Mouse (Mus musculus): ENCODE measurements around the gene 1600014C23Rik. TPM values are rescaled to one million over a fixed set of nuclear protein-coding genes. Genes with fewer than 3 reads are reported as not detected.

The 1600014C23Rik gene
- total RNA-seq, 1 experiment: not detected

GRCm38 (mm10) chr17:45772566-45772965 is 38.9 kb upstream of the 1600014C23Rik start:
- TF ChIP-seq ZNF384 (IDR thresholded peaks at IDR 0.05; ENCODE audit: low read depth, low read length): no peak
- no peak for TF ChIP-seq MAFK (IDR thresholded peaks at IDR 0.05; ENCODE audit: insufficient read depth, low read depth, low read length)
- TF ChIP-seq ZC3H11A (IDR thresholded peaks at IDR 0.05; ENCODE audit: borderline replicate concordance, low read depth, low read length): no peak
- no peak for TF ChIP-seq CHD2 (IDR thresholded peaks at IDR 0.05; ENCODE audit: low read depth, low read length)
- TF ChIP-seq HCFC1 (IDR thresholded peaks at IDR 0.05; ENCODE audit: borderline replicate concordance, insufficient read depth, low read length): no peak
- H3K27ac ChIP-seq (ENCODE audit: insufficient read depth, low read depth, low read length, poor library complexity, severe bottlenecking): peak overlapping the region; percentile 30; the same call in 1 of the 2 replicates
- H3K9ac ChIP-seq (ENCODE audit: insufficient read depth, low read depth, low read length, poor library complexity, severe bottlenecking): no peak overlapping the region
- no peaks in the 10 kb centered on the region for H3K36me3 ChIP-seq (ENCODE audit: control insufficient read depth, insufficient read depth, low read length, poor library complexity, severe bottlenecking)
- no peak overlapping the region for H3K4me3 ChIP-seq (ENCODE audit: insufficient read depth in 1 of 2, low read depth in 1 of 2, low read length in 2 of 2, poor library complexity in 1 of 2, severe bottlenecking in 1 of 2)
- in situ Hi-C loops (cut with MboI; ENCODE audit: low sequenced_read_pairs in 2 of 2, unreplicated experiment in 2 of 2): no loop called here
- H3K9me3 ChIP-seq (ENCODE audit: control insufficient read depth, insufficient read depth, low read depth, low read length): no peaks in the 10 kb centered on the region
- peaks cover 3 to 8% of the 10 kb centered on the region in 2 experiments; a peak in 3 of 4 replicates for H3K4me1 ChIP-seq (ENCODE audit: control insufficient read depth in 2 of 2, insufficient read depth in 2 of 2, low read length in 2 of 2, poor library complexity in 1 of 2)
- DNase-seq (ENCODE audit: low read depth, low spot score): no peak

DNA sequence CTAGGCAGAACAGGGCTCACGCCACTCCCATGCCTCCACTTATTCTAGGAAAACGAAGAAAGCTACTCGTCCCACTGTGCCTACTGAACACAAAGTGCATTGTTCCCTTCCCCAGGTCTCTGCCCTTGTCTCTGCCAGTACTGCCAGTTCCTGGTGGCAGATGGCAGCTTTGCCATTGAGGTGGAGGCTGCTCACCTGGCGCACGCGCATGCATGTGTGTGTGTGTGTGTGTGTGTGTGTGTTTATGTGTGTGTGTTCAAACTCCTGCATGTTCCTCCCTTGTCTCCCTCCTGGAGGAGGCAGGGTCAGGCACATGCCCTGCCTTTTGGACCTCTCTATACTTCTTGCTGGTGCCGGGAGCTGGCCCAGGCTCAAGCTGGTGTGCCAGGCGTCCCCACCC is 38.5 kb upstream of the 1600014C23Rik start:
- in situ Hi-C loops (cut with MboI; ENCODE audit: low sequenced_read_pairs in 2 of 2, unreplicated experiment in 2 of 2): no loop called here
- H3K27ac ChIP-seq (ENCODE audit: insufficient read depth, low read depth, low read length, poor library complexity, severe bottlenecking): no peak overlapping the region
- peaks cover 6 to 8% of the 10 kb centered on the region in 2 experiments; a peak in 3 of 4 replicates for H3K4me1 ChIP-seq (ENCODE audit: control insufficient read depth in 2 of 2, insufficient read depth in 2 of 2, low read length in 2 of 2, poor library complexity in 1 of 2)

DNA sequence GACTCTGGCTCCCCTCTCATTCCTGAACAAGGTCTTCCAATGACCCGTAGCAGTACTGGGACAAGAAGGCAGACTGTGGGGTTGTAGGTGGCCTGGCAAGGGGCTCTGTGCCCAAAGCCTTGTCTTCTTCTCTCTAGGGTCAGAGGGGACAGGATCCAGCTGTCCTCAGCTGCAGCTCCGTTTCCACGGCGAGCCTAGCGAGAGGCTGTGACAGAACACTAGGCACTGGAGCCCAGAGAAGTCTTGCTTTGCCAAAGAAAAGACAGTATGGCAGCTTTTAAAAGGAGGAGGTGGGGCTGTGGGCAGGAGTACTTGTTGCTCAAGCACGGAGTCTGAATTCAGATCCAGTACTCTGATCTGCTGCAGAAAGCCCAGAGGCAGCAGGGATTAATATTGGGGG is 36.8 kb upstream of the 1600014C23Rik start:
- no peak for DNase-seq (ENCODE audit: low read depth, low spot score)
- Histone ChIP-seq H3K9me3 (ENCODE audit: control insufficient read depth, insufficient read depth, low read depth, low read length) (no peaks in the 10 kb centered on the region), H3K9ac (ENCODE audit: insufficient read depth, low read depth, low read length, poor library complexity, severe bottlenecking) (no peak overlapping the region), H3K27ac (ENCODE audit: insufficient read depth, low read depth, low read length, poor library complexity, severe bottlenecking) (no peak overlapping the region), H3K36me3 (ENCODE audit: control insufficient read depth, insufficient read depth, low read length, poor library complexity, severe bottlenecking) (no peaks in the 10 kb centered on the region), H3K4me3 (ENCODE audit: insufficient read depth in 1 of 2, low read depth in 1 of 2, low read length in 2 of 2, poor library complexity in 1 of 2, severe bottlenecking in 1 of 2) (no peak overlapping the region), H3K4me1 (ENCODE audit: control insufficient read depth in 2 of 2, insufficient read depth in 2 of 2, low read length in 2 of 2, poor library complexity in 1 of 2) (peaks cover 11 to 20% of the 10 kb centered on the region in 2 experiments)
- in situ Hi-C loops (cut with MboI; ENCODE audit: low sequenced_read_pairs in 2 of 2, unreplicated experiment in 2 of 2): no loop called here
- TF ChIP-seq MAFK (IDR thresholded peaks at IDR 0.05; ENCODE audit: insufficient read depth, low read depth, low read length) (no peak), ZC3H11A (IDR thresholded peaks at IDR 0.05; ENCODE audit: borderline replicate concordance, low read depth, low read length) (no peak), CHD2 (IDR thresholded peaks at IDR 0.05; ENCODE audit: low read depth, low read length) (no peak), HCFC1 (IDR thresholded peaks at IDR 0.05; ENCODE audit: borderline replicate concordance, insufficient read depth, low read length) (no peak), ZNF384 (IDR thresholded peaks at IDR 0.05; ENCODE audit: low read depth, low read length) (no peak)

More for the DNA sequence above, 38.5 kb upstream of the 1600014C23Rik start:
- DNase-seq (ENCODE audit: low read depth, low spot score): no peak
- TF ChIP-seq ZC3H11A (IDR thresholded peaks at IDR 0.05; ENCODE audit: borderline replicate concordance, low read depth, low read length) (no peak), HCFC1 (IDR thresholded peaks at IDR 0.05; ENCODE audit: borderline replicate concordance, insufficient read depth, low read length) (no peak), CHD2 (IDR thresholded peaks at IDR 0.05; ENCODE audit: low read depth, low read length) (no peak), ZNF384 (IDR thresholded peaks at IDR 0.05; ENCODE audit: low read depth, low read length) (no peak), MAFK (IDR thresholded peaks at IDR 0.05; ENCODE audit: insufficient read depth, low read depth, low read length) (no peak)
- H3K9ac ChIP-seq (ENCODE audit: insufficient read depth, low read depth, low read length, poor library complexity, severe bottlenecking): no peak overlapping the region
- H3K36me3 ChIP-seq (ENCODE audit: control insufficient read depth, insufficient read depth, low read length, poor library complexity, severe bottlenecking): no peaks in the 10 kb centered on the region
- H3K4me3 ChIP-seq (ENCODE audit: insufficient read depth in 1 of 2, low read depth in 1 of 2, low read length in 2 of 2, poor library complexity in 1 of 2, severe bottlenecking in 1 of 2): no peak overlapping the region
- no peaks in the 10 kb centered on the region for H3K9me3 ChIP-seq (ENCODE audit: control insufficient read depth, insufficient read depth, low read depth, low read length)

DNA sequence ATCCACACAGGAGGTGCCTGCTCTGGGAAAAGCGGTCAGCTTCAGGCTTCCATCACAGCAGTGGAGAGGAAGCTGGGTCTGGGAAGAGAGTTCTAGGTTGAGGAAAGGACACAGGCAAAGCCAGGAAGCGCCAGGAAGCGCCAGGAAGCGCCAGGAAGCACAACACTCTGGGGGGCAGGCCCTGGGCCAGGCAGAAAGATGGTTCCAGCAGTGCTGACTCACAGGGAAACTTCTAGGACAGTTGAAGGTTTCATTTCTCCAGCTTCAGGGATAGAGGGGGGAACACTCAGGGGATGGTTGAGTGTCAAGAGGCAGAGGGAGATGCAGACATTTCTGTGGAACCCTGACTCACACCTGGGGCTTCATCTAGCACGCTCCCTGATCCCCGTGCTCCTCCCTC is 36.2 kb upstream of the 1600014C23Rik start:
- DNase-seq (ENCODE audit: low read depth, low spot score): no peak
- TF ChIP-seq HCFC1 (IDR thresholded peaks at IDR 0.05; ENCODE audit: borderline replicate concordance, insufficient read depth, low read length) (no peak), CHD2 (IDR thresholded peaks at IDR 0.05; ENCODE audit: low read depth, low read length) (no peak), ZNF384 (IDR thresholded peaks at IDR 0.05; ENCODE audit: low read depth, low read length) (no peak), MAFK (IDR thresholded peaks at IDR 0.05; ENCODE audit: insufficient read depth, low read depth, low read length) (no peak), ZC3H11A (IDR thresholded peaks at IDR 0.05; ENCODE audit: borderline replicate concordance, low read depth, low read length) (no peak)

More for the DNA sequence above, 36.2 kb upstream of the 1600014C23Rik start:
- peaks cover 11 to 25% of the 10 kb centered on the region in 2 experiments for H3K4me1 ChIP-seq (ENCODE audit: control insufficient read depth in 2 of 2, insufficient read depth in 2 of 2, low read length in 2 of 2, poor library complexity in 1 of 2)
- H3K36me3 ChIP-seq (ENCODE audit: control insufficient read depth, insufficient read depth, low read length, poor library complexity, severe bottlenecking): no peaks in the 10 kb centered on the region
- H3K9ac ChIP-seq (ENCODE audit: insufficient read depth, low read depth, low read length, poor library complexity, severe bottlenecking): no peak overlapping the region
- no peak overlapping the region for H3K27ac ChIP-seq (ENCODE audit: insufficient read depth, low read depth, low read length, poor library complexity, severe bottlenecking)
- in situ Hi-C loops (cut with MboI; ENCODE audit: low sequenced_read_pairs in 2 of 2, unreplicated experiment in 2 of 2): no loop called here
- H3K4me3 ChIP-seq (ENCODE audit: insufficient read depth in 1 of 2, low read depth in 1 of 2, low read length in 2 of 2, poor library complexity in 1 of 2, severe bottlenecking in 1 of 2): no peak overlapping the region
- H3K9me3 ChIP-seq (ENCODE audit: control insufficient read depth, insufficient read depth, low read depth, low read length): no peaks in the 10 kb centered on the region
